Mouse (Mus musculus): ENCODE results near the gene Olfr466.

Gene Olfr466

DNA sequence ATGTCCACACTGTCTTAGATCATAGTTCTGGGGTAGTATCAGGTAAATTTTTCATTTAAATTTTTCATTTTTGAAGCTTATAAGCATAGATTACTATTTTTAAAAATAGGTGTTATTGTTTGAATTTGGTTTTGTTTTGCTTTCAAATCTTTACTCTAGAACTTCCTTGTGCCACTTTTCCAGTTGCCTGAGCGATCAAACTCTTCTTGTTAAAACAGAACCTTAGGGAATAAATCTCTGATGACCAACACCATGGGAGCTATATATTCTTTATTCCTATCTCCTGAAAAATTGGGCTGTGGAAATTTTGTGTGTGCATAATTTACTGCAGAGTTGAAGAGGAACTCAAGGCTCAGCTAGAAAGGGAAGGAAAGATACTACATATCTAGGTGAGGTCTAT lies at the start of gene Olfr466:
Gene Olfr466, plus strand, starts transcription at position 301 of the 400 bp plus-strand sequence.
- DNase-seq (ENCODE audit: extremely low spot score) = no peak

DNA sequence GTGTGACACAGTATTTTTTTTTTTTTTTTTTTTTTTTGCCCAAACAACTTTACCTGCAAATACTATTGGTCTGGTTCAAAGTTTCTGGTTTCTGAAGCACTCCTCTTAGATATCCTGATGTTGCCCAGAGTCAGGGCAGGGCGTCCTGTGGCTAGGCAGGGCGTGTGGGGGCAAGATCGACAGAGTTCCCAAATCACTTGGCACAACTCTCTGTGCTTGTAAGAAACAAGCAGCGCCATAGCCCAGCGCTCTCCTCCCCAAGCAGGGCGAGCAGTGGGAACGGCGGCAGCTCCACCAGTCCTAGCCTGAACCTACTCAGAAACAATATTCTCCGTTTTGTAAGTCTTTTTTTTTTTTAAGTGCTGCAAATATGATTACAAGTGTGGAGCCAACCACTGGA lies 49.4 kb upstream of the Olfr466 start:
- no peak for DNase-seq (ENCODE audit: extremely low spot score)

- DNase-seq (ENCODE audit: extremely low spot score) = no peak
Observed at GRCm38 (mm10) chr13:65101232-65101631, 48.8 kb upstream of the Olfr466 start.

DNA sequence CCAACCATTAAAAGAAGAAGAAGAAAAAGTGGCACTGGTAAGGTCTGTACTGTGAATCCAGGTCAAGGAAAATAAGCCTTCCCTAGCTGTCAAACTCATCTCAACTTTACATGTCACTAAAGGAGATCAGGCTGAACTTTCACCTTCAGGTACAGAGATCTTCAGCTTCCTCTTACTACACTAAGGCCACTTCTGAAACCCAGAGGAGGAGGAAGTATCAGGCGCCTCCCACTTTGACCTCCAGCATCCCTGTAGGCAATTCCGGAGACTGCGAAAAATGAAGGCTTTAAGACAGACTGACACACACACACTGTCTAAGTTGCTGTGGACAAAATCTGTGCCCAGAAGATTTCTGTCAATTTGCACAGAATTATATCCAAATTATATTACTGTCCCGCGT lies 38.1 kb upstream of the Olfr466 start:
- peak; percentile 22 for DNase-seq (ENCODE audit: extremely low spot score)

- peak; percentile 91 for DNase-seq (ENCODE audit: extremely low spot score)
Observed at GRCm38 (mm10) chr13:65112459-65113110, 37.5 kb upstream of the Olfr466 start, which contains the start of gene Mfsd14b. Gene Mfsd14b (minus strand): TSS chr13:65112975.

DNA sequence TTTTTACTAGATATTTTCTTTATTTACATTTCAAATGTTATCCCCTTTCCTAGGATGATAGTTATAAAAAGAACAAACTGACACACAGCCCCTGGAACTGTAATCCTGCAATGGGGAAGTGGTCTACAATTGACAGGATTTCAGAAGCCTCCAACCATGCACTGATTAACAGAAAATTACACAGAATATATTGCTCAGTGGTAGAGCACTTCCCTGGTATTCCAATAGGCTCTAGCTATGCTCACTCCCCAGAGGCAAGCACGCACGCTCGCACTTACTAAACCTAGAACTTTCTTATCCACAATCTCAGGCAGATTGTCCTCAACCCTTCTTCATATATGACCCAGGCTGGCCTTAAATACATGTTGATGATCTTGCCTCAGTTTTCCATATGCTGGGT lies 36.8 kb upstream of the Olfr466 start:
- DNase-seq (ENCODE audit: extremely low spot score) = no peak

GRCm38 (mm10) chr13:65120984-65121383 lies 29.1 kb upstream of the Olfr466 start:
- no peak for DNase-seq (ENCODE audit: extremely low spot score)

DNA sequence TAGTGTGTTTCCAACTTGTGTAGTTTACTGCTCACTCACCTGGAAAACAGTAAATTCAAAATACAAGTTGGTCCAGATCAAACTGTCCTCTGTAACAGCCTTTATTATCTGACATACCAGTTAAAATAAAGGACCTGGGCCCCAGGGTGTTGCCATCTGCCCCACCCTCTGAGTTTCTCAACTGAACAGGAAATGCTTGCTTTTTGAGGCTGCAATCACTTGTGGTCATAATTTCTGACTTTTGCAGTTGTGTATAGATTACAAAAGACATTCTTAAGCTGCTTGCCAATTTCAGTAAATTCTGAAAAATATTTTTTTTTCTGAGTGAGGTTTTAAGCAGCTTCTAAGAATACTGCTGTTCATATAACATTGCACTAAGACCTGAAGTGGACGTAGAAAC lies 27.9 kb upstream of the Olfr466 start:
- no peak for DNase-seq (ENCODE audit: extremely low spot score)

GRCm38 (mm10) chr13:65127063-65127847 lies 22.8 kb upstream of the Olfr466 start:
- no peak for DNase-seq (ENCODE audit: extremely low spot score)

DNA sequence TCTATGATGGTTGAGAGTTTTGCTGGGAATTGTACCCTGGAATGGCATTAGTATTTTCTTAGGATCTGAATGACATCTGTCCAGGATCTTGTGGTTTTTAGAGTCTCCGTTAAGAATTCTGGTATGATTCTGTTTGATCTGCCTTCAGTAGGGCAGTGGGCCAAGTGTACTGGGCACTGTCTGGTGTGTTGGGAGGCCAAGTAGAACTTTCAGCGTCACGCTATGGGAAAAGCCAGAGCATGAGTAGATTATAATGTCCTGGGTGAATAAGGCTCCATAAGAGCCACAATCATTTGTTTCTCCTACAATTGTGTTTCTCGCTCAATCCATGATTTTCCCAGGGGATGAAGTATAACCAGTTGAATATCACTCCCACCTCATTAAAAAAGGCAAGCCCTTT lies 12.3 kb upstream of the Olfr466 start, which contains the start of gene Olfr465-ps1:
Gene Olfr465-ps1, plus strand, starts transcription at position 301 of the 400 bp plus-strand sequence.
- DNase-seq (ENCODE audit: extremely low spot score) = no peak

DNA sequence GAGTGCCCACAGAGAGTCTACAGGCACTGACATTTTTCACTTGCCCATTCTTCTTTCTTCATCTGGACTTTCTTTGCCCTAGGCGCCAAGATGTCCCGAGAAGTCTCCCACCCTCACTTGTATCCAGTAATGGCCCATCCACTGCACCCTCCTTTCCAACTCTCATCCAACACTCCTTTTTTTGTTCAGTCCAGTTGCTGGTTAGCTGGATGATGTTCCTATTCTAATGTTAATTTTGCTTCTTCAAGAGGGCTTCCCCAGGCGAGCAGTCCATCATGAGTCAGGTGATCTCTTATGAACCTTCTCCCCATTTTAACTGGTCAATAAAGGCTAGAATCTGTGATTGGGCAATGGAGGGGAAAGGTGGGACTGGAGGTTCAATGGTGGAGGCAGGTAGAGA lies 24.1 kb downstream of the Olfr466 start:
- no peak for DNase-seq (ENCODE audit: extremely low spot score)

- DNase-seq (ENCODE audit: extremely low spot score) = peak; percentile 31
Observed at GRCm38 (mm10) chr13:65175734-65176471, 25.9 kb downstream of the Olfr466 start.

DNA sequence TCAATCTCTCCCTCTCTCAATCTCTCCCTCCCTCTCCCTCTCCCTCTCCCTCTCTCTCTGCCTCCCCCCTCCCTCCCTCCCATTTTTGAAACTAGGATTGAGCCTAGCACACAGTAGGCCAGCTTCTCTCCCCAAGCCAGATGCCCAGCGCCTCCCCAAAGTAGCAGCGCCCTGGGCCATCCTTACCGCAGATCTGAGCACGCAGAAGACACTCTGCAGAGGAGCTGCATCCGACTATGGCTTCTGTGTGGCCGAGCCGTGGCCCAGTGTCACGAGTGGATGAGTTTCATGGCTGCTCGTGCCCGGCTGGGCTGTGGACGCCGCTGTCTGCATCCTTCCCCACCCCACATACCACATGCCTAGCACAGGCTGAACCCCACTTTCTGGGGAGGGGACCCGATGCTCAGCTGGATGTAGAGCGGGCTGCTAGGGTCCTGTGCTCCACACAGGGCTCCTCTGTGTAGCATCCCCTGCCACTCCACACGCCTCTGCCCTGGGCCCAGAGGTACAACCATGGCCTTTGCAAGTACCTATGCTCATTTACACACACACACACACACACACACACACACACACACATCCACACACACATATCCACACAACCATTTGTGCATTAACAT lies 26.5 kb downstream of the Olfr466 start:
- peak; percentile 2 for DNase-seq (ENCODE audit: extremely low spot score)

- no peak for DNase-seq (ENCODE audit: extremely low spot score)
Observed at GRCm38 (mm10) chr13:65200667-65201066, 50.6 kb downstream of the Olfr466 start.

All from embryo, embryonic 9.5 days (tissue).